Mouse (Mus musculus) liver, embryonic 14.5 days (tissue): Measurements from ENCODE around the gene Trub1. TPM values are rescaled to one million over a fixed set of nuclear protein-coding genes. Genes with fewer than 3 reads are reported as not detected.

Experiments
- ATAC-seq: fragments of 200-750 bp; cut with Nextera tagmentation; 2 replicates; pipeline ENCODE4 v1.8.0; 2017; ENCODE audit warnings: moderate number of reproducible peaks, mild to moderate bottlenecking, moderate library complexity; ENCODE audit not compliant: insufficient read depth
- DNase-seq, 3 experiments: peaks; one replicate each; pipeline ENCODE4 v3.0.0-alpha.2; 2012 to 2013; ENCODE audit warnings: low read depth in 3 of 3, low spot score in 3 of 3
- H3K27ac ChIP-seq: fragments of 300-500 bp; sonication (generic); 2 replicates; pipeline ENCODE4 v1.5.1; 2014; ENCODE audit warnings: moderate library complexity, mild to moderate bottlenecking, control low read depth, inconsistent platforms
- H3K27me3 ChIP-seq: fragments of 300-500 bp; sonication (generic); 2 replicates; pipeline ENCODE4 v1.6.1; 2014; ENCODE audit warnings: mild to moderate bottlenecking, low read length, moderate library complexity; ENCODE audit not compliant: control insufficient read depth, insufficient read depth
- H3K36me3 ChIP-seq: fragments of 300-500 bp; sonication (generic); replicated peaks from 2 replicates; pipeline ENCODE4 v1.6.1; 2014; ENCODE audit warnings: low read depth; ENCODE audit not compliant: control insufficient read depth, insufficient read depth
- H3K4me1 ChIP-seq, 2 experiments: fragments of 200-500 bp in 1 of 2; fragments of 300-500 bp in 1 of 2; sonication (generic) in 1 of 2; replicated peaks; 2 replicates each; pipeline ENCODE4 v1.6.1; 2012 to 2014; ENCODE audit warnings: antibody characterized with exemption in 1 of 2, inconsistent platforms in 1 of 2, low read length in 1 of 2; ENCODE audit not compliant: control insufficient read depth in 2 of 2, insufficient read depth in 2 of 2
- H3K4me2 ChIP-seq: fragments of 300-500 bp; sonication (generic); 2 replicates; pipeline ENCODE4 v1.6.1; 2014; ENCODE audit warnings: low read depth, mild to moderate bottlenecking, control low read depth, moderate library complexity
- H3K4me3 ChIP-seq, 2 experiments: fragments of 200-500 bp in 1 of 2; fragments of 300-500 bp in 1 of 2; sonication (generic) in 1 of 2; 2 replicates each; pipeline ENCODE4 v1.5.1; 2012 to 2014; ENCODE audit warnings: low read depth in 2 of 2, low read length in 2 of 2, mild to moderate bottlenecking in 2 of 2, control low read depth in 1 of 2, inconsistent platforms in 1 of 2, moderate library complexity in 1 of 2; ENCODE audit not compliant: insufficient read depth in 1 of 2
- H3K9ac ChIP-seq: fragments of 300-500 bp; sonication (generic); replicated peaks from 2 replicates; pipeline ENCODE4 v1.6.1; 2014; ENCODE audit warnings: mild to moderate bottlenecking, control low read depth, moderate library complexity
- H3K9me3 ChIP-seq: fragments of 300-500 bp; sonication (generic); 2 replicates; pipeline ENCODE4 v1.6.1; 2016; ENCODE audit warnings: low read length, mixed read lengths; ENCODE audit not compliant: control insufficient read depth
- CTCF ChIP-seq: IDR thresholded peaks from 2 replicates; pipeline ENCODE4 v1.5.1; 2016; ENCODE audit warnings: antibody characterized with exemption, low read depth, control low read depth
- EP300 ChIP-seq: IDR thresholded peaks from 2 replicates; pipeline ENCODE4 v1.6.1; 2016; ENCODE audit warnings: antibody characterized with exemption, low read depth
- WGBS: fragments of 180-500 bp; shearing (Covaris S2); extraction: QIAGEN DNeasy Blood & Tissue Kit; methylation state at CpG from one replicate; pipeline ENCODE4 v1.1.7; 2014; ENCODE audit not compliant: insufficient replicate concordance; 5-methylcytosine and 5-hydroxymethylcytosine counted together
- polyA plus RNA-seq, 2 experiments: library from polyadenylated mRNA; depleted of rRNA in 1 of 2; stranded (reverse) in 1 of 2; unstranded in 1 of 2; fragments of >200 nt; fragmentation: Nextera tagmentation in 1 of 2; extraction: Ambion mirVana in 1 of 2; gene quantifications; 2 replicates each; pipeline versions ENCODE4 v1.2.1 to v1.2.3; 2012 to 2014

Trub1 gene
- polyA plus RNA-seq, 2 experiments: 6.7 to 7.8 TPM

- H3K27ac ChIP-seq: no peak overlapping the region
- no peak overlapping the region for H3K4me2 ChIP-seq
- no peak overlapping the region for H3K9ac ChIP-seq
- TF ChIP-seq CTCF (no peak), EP300 (no peak)
- H3K4me1 ChIP-seq: no peaks in the 10 kb centered on the region
- no peaks in the 10 kb centered on the region for H3K36me3 ChIP-seq
- H3K9me3 ChIP-seq: no peaks in the 10 kb centered on the region
- ATAC-seq: no peak
- H3K4me3 ChIP-seq: no peak overlapping the region
- H3K27me3 ChIP-seq: no peaks in the 10 kb centered on the region
- 82% methylated on average over 13 of the region's 13 CpGs for WGBS
- DNase-seq: no peak
Observed at GRCm38 (mm10) chr19:57487051-57487658, 34.4 kb downstream of the Trub1 start.

GRCm38 (mm10) chr19:57489527-57489926 is 36.8 kb downstream of the Trub1 start:
- TF ChIP-seq CTCF: no peak
- no peak for TF ChIP-seq EP300
- H3K27me3 ChIP-seq: no peaks in the 10 kb centered on the region
- WGBS: 67% methylated on average over 7 of the region's 7 CpGs
- no peaks in the 10 kb centered on the region for H3K4me1 ChIP-seq
- no peaks in the 10 kb centered on the region for H3K36me3 ChIP-seq
- H3K4me2 ChIP-seq: no peak overlapping the region
- H3K9me3 ChIP-seq: no peaks in the 10 kb centered on the region
- DNase-seq (no peak), ATAC-seq (no peak)
- H3K4me3 ChIP-seq: no peak overlapping the region
- no peak overlapping the region for H3K9ac ChIP-seq
- no peak overlapping the region for H3K27ac ChIP-seq

GRCm38 (mm10) chr19:57491030-57491429 is 38.3 kb downstream of the Trub1 start:
- no peak for ATAC-seq
- Histone ChIP-seq H3K36me3 (no peaks in the 10 kb centered on the region), H3K4me3 (no peak overlapping the region), H3K27me3 (no peaks in the 10 kb centered on the region), H3K9ac (no peak overlapping the region), H3K4me1 (no peaks in the 10 kb centered on the region), H3K9me3 (no peaks in the 10 kb centered on the region), H3K4me2 (no peak overlapping the region), H3K27ac (no peak overlapping the region)
- no peak for DNase-seq
- TF ChIP-seq EP300 (no peak), CTCF (no peak)
- WGBS: 68% methylated on average over 8 of the region's 8 CpGs

GRCm38 (mm10) chr19:57494020-57494419 is 41.3 kb downstream of the Trub1 start:
- ATAC-seq: no peak
- WGBS: 54% methylated on average over 5 of the region's 5 CpGs

GRCm38 (mm10) chr19:57498110-57498743 is 45.5 kb downstream of the Trub1 start:
- H3K36me3 ChIP-seq: no peaks in the 10 kb centered on the region
- H3K4me3 ChIP-seq: no peak overlapping the region
- H3K4me1 ChIP-seq: no peaks in the 10 kb centered on the region
- H3K4me2 ChIP-seq: no peak overlapping the region
- H3K27ac ChIP-seq: no peak overlapping the region
- no peak for ATAC-seq
- 68% methylated on average over 10 of the region's 10 CpGs for WGBS
- H3K27me3 ChIP-seq: no peaks in the 10 kb centered on the region
- no peak for TF ChIP-seq EP300
- no peak for TF ChIP-seq CTCF
- no peak overlapping the region for H3K9ac ChIP-seq
- H3K9me3 ChIP-seq: no peaks in the 10 kb centered on the region
- DNase-seq: no peak

More at GRCm38 (mm10) chr19:57494020-57494419, 41.3 kb downstream of the Trub1 start:
- H3K9ac ChIP-seq: no peak overlapping the region
- no peaks in the 10 kb centered on the region for H3K4me1 ChIP-seq
- no peak for DNase-seq
- TF ChIP-seq CTCF (no peak), EP300 (no peak)
- H3K4me2 ChIP-seq: no peak overlapping the region
- H3K4me3 ChIP-seq: no peak overlapping the region
- no peaks in the 10 kb centered on the region for H3K27me3 ChIP-seq
- H3K9me3 ChIP-seq: no peaks in the 10 kb centered on the region
- H3K27ac ChIP-seq: no peak overlapping the region
- H3K36me3 ChIP-seq: no peaks in the 10 kb centered on the region
